Mouse (Mus musculus) cerebellum, postnatal 25 days (tissue): ENCODE results near the gene Rab9.

Source experiments
- DNase-seq, 2 experiments: peaks; one replicate each; pipeline ENCODE4 v3.0.0; 2021; ENCODE audit warnings: mixed read lengths in 2 of 2

Gene Rab9

DNA sequence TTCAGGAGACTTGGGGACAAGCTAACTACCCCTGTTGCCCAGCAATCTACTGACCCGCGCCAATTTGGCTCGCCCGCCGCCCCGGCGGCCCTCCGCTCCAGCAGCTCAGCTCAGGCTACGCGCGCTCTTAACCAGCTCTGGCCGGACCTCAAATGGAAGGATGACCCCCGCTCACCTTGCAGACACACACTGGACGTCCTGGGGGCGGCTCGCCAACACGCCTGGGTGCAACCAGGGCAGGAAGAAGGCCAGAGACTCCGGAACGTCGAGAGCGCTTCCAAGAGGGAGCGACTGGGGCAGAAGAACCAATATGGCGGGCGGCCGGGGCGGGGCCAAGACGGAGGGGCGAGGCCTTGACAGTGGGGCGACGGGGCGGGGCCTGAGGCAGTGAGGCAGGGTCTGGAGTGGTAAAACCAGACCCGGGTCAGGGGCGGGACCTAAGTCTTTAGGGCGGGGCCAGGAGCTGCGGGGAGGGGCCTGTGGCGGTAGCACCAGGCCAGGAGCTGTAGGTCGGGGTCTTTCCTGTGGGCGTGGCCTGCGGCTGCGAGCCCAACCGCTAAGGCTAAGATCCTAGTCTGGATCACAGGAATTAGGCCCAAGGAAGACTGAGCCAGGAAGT, at the start of gene Rab9:
Gene Rab9, minus strand, starts transcription at position 503 of the 619 bp plus-strand sequence.
- peak; percentile 89 to 94 for DNase-seq

DNA sequence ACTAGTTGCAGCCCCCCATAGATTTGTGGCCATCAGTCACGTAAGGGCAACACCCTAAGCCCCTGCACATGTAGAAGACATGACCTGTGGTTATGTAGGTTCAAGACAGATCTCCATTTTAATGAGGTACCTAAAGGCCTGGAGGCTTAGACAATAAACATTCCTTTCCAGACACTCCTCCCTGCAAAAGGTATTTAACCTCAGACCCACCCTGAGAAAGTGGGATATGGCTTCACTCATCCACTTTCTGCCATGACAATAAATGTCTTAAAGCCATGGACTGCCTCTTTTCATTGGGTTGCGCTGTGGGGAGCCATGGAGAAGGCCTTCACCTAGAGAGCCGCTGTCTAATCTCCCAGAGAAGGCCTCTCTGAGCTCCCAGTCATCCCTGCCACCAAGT, 48.5 kb upstream of the Rab9 start:
- no peak for DNase-seq

DNA sequence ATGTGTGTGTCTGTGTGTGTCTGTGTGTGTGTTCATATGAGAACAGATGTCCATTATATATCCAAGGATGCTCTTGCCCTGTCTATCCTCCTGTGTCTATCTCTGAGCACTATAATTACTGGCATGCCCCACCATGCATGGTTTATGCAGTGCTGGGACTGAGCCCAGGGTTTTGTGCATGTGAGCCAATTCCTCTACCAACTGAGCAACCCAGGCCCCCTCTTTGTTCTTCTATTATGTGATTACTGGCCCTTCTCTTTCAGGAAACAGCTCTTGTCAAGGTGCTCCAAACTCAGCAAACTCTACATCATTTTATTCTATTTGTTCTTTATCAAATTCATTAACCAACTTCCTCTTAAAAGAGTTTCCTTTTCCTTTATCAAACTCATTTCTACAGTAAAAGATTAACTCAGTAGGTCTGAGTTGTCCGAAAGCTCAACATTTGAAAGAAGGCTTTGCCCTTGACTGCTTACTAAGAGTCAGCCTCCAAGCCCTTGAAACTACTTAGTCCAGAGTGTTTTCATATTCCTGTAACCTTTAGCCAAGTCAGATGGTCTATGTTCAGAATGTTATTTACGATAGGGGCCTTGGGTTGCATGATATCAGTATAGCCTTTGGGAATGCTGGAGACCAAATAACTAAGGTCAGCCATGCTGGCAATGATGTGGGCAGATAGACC, 46.1 kb upstream of the Rab9 start:
- DNase-seq = no peak

DNA sequence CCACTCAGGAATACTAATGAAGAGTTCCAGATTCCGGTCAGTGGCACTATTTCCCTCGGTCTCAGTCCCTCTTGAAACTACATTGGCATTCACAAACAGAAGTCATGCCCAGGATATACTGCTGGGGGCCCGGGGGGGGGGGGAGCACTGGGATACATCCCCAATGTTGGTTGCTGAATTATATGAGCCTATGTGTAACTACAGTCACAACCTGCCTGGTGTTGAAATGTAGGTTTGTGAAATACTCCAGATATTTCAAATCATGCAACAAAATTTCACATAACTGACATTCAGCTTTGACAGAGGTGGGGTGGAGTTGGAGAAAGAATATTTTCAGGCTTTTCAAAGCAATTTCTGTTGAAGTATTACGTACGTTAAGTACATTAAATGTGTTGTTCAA, 41.1 kb upstream of the Rab9 start:
- no peak for DNase-seq

DNA sequence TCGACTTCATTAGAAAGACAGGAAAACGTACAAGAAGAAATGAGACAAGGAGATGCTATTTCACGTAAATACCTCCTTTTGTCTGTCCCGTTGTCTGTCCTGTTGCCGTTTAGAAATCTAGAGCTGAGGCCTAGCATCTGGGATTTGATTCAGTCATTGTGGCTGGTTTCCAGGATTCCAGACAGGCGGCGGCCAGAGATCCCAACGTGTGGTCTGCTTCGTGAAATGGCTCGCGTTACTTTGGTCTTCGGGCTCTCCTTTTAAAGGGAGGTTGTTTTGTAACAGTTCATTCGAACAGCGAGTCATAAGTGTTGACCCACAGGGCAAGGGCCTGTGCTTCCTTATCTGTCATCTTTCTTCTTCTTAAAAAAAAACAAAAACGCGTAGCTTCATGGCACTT, 38.7 kb upstream of the Rab9 start, which contains the start of gene Tceanc:
Gene Tceanc, minus strand, starts transcription at position 223 of the 400 bp plus-strand sequence.
- DNase-seq = peak in 1 of 2 experiments; percentile 9

DNA sequence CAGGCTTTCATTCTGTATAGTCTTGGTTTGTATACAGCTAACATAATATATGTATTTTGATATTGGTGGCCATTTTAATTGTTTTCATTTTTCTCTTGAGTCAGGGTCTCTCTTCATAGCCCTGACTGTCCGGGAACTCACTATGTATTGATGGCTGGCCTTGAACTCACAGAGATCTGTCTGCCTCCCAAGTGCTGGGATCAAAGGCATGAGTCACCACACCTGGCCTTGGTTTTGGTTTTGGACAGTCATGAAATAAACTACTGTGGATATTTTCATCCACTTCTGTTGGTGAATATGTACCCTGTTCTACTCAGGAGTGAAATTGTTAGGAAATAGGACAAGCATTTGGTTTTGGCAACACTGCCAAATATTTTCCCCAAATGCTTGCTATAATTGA, 37.0 kb upstream of the Rab9 start:
- no peak for DNase-seq

DNA sequence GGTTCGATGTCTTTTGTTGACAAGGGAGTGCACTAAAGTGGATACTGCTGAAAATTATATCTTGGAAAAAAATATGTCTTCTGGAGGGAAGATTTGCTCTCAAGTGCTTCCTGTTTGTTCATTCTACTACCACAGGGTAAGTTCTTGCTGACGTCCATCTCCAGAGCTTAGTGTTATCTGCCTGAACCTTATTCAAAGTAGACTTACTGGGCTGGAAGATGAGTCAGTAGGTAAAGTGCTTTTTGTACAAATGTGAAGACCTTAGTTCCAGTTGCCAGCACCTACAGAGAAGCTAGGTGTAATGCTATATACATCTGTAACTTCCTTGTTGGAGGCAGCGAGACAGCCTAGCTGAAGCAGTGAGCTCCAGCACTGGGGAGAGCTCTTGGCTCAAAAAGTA, 36.3 kb upstream of the Rab9 start:
- DNase-seq = no peak

DNA sequence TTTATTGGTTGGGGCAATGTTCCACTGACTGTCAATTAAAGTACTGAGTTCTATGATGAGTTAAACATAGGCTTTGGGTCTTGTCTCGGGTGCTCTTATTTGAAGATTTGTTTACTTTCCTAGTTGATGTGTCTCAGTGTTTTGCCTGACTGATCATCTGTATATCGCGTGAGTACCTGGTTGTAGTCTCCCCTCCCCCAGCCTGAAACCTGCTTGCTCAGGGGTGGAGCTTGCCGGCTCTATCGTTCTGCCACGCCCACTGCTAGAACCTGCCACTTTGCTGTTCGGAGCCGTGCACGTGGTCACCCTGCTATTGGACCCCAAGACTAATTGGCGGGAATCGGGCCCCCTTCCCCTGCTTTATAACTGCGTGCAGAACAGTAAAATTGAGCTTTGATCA, 34.4 kb upstream of the Rab9 start:
- peak in 1 of 2 experiments; percentile 15 for DNase-seq

DNA sequence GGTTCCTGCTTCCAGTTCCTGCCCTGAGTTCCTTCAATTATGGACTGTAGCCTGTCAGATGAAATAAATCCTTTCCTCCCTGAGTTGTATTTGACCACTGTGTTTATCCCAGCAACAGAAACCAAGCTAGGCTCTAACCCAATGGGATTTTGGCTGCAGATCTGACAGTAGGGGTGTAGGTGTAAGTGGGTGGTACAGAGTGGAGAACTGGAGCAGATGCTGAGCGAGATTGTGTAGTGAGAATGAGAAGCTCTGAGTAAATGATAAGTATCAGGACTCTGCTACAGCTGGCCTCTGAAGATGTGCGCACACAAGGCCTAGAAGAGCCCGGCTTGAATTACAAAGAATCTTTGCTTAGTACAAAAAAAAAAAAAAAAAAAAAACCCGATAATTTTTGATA, 32.4 kb upstream of the Rab9 start:
- DNase-seq = no peak

DNA sequence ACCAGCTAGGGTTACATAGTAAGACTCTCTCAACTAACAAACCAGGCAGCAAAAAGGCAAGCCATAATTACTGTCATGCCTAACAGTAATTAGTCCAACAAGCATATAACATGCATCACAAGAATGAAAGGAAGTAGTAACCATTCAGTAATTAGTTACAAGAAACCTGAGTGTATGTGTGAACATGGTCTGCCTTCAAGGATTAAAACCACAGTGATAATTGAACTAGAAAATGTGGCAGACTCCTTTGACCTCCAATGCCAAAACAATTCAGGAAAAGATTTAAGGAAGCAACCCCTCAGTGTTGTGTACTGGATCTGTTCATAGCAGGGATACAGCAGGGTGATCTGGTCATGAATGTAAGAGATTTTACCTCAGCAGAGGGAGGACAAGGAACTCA, 31.4 kb upstream of the Rab9 start:
- no peak for DNase-seq

DNA sequence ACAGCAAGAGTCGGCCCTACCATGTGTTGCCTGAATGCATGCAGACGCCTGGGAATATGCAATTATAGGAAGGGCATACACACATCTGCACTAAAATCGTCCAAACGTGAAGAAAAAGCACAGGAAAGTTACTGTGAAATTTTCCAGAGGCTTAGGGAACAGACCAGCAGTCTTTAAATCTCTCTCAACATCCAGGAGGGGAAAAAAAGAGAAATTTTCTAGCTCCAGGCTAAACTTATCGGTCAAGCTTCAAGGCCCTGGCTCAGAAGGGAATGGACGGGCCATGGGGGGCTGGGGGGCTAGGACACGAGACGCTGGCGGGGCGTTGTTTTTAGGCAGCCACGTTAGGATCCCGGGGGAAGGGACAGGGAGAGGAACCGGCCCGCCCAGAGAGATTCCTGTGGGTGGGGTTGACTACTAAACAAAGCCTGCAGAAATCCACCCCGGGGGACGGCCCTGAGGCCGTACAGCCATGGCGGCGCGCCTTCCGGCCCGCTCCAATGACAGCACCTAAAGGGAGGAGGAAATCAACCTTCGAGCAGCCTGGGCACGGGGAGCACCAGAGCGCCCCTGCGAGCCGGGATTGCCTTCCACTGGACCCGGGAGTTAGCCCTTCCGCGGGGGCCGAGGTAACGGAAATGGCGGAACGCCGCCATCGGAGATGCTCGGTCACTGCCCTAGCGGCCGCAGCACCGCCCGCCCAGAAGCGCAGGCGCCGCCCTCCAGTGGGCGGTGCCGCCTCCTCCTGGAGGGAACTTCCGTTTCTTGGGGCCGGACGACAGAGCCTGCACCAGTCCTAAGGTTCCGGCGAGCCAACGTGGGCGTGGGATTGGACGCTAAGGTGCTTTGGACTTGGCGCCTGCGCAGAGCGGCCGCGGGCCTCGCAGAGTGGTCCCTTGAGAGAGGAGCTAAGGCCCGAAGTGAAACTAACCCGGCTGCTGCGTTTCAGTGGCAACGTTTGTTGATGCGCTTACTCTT, 30.4 kb upstream of the Rab9 start:
- DNase-seq = peak; percentile 89 to 94

DNA sequence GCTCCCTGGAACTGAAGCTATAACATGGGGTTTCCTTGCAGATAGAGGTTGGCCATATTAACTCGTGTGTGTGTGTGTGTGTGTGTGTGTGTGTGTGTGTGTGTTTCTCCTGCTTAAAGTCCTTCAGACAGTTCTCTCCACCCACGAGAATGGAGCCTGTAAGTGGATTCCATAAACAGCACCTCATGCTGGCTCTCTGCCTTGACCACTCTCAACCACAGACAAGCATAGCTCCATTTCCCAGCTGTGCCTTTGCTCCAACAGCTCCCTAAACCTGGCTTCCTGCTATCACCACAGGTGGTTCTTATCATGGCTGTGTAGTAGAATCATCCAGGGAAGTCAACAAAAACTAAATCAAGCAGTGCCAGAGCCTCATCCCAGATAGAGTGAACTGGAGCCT, 24.8 kb upstream of the Rab9 start:
- no peak for DNase-seq

DNA sequence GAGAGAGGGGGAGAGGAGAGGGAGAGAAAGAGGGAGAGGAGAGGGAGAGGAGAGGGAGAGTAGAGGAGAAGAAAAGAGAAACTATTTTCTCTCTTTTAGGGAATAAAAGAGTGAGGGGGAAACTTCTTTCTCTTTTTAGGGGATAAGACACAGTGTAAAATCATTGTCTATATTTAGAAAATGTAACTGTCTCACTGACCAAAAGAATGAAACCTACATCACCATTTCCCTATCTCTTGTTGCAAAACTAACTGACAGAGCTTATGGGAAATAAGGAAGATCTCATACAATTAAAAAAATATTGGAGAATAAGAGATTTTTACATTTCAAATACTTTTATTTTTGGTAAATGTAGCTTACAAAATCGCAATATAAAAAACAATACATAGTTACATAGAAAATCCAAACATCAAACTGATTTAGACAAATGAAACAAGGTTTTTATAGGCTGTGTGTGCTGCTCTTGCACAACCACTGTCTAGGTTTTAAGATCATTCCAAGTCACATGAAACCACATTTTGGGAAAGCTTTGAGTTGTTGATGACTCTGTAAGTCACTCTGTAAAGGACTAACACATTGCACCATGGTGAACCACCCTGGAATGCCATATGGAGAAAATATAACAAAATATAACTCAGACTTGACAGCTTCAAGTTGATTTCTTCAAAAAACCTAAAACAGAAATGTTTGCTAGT, 20.0 kb upstream of the Rab9 start:
- no peak for DNase-seq

DNA sequence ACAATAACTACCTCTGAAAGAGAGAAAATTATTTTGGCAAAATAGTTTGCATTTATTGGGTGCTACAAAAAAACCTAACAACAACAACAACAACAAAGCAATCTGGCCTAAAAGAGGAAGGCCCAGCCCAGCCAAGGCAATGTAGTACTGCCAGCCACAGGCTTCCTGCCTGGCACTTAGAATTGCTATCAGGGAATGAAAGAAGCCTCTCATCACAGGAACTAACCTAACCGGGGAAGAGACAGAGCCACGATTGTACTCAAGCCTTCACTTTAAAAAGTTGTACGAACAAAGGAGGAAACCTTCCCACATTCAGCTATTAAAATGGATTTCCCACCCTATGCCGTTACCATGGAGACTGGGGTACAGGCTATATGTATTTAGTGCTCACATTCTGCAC, 18.1 kb upstream of the Rab9 start:
- no peak for DNase-seq

DNA sequence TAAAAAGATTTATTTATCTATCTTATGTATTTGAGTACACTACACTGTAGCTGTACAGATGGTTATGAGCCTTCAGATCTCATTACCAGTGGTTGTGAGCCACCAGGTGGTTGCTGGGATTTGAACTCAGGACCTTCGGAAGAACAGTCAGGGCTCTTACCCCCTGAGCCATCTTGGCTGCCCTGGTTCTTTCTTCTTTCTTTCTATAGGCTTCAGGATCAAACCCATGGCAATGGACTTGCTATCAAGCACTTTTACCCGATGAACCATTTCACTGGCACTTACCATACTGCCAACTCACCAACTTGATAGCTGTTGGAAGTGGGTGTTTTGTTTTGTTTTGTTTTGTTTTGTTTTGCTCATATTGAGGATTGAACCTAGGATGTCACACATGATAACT, 15.4 kb upstream of the Rab9 start:
- no peak for DNase-seq

DNA sequence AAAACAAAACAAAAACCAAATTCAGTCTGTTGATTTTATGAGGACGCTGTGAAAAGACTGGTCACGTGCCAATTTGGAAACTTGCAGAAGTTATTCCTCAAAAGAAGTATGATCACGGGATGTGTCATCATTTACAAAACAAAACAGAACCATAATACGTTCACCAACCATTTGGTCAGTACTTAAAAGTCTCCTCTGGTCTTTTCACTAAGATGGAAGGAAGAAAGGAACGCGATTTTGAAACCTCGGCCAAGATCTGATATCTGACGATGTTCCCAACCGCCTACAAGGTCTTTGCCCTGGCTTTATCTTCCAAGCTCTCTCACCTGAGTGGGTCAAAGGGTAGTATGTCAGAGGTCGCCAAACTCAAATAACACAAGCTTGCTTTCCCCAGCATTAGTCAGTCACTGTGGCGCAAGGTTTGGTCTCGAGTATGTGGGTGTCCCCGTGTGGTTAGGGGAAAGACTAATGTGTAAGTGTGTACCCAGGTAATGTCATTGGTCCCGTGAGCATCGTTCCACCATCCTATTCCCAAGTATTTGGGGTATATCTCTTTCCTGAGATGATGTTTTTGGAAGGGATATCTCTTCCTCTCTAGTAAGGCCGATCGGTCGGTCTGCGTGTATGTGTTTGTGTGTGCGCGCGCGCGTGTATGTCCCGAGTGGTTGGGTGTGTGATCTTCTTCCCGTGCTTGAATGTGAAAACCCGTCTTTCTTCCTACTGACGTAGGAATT, 869 bp downstream of the Rab9 start:
- DNase-seq = no peak

DNA sequence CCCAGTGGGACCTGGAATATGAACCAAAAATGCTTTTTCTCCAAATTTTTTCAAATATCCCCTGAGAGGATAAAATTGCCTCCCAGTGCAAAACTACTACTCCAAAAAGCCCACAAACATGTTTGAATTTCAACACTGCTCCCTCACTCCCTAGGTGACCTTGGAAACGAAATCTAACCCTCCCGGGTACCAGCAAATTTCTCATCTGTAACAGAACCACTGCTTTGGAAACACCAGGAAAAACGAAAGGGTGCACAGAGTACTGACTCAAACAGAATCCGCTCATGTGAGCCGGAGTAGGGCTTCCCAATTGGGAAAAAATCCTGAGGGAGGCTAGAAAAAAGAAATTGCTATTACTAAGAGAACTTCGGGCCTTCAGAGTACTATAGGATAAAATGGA, 2.3 kb downstream of the Rab9 start:
- no peak for DNase-seq

DNA sequence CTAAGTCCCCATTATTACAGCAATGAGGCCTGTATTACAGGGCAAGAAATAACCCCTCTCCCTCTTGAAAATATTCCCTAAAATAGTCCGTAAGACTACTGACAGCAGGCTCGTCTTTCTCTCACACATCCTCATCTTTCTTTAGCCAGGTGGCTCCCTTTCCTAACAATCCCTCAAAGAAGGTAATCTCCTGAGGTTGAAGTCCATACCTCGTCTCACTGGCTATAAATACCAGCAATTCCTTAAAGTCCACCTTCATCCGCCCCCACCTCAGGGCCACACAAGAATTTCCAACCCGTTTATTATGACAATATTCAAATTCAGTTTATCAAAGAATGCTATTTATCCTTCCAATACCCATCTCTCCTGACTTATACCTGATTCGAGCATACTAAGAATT, 7.1 kb downstream of the Rab9 start:
- DNase-seq = no peak

DNA sequence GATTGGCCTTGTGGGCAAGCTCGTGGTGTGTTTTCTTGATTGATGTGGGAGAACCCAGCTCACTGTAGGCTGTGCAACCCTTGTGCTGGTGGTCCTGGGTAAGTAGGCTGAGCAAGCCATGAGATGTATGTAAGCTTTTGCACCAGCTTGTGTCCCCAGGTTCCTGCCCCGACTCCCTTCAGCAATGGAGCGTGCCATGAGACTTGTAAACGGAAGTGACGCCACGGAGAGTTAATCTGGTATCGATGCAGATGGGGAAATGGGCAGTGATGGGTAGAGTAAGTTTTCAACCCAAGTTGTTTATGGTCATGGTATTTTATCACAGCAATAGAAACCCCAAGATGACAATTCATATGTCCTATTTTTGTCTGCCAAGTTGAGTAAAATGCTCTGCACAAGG, 11.3 kb downstream of the Rab9 start:
- no peak for DNase-seq

DNA sequence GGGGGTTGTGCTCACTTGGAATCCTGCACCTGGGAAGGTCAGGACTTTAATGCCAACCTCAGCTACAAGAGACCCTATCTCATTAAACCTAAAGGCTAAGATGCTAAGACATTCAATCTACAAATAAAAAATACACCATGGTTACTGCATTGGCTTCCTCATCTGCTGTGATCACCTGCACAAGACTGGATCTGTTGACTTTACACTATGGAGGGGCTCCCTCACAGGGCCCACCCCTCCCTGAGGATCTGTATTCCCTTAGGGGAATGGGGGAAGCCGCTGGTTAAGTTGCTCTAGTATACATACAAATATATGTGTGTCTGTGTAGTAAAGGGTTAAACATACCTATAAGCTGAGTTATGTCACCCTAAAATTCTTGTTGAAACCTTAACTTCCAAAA, 24.1 kb downstream of the Rab9 start:
- no peak for DNase-seq

DNA sequence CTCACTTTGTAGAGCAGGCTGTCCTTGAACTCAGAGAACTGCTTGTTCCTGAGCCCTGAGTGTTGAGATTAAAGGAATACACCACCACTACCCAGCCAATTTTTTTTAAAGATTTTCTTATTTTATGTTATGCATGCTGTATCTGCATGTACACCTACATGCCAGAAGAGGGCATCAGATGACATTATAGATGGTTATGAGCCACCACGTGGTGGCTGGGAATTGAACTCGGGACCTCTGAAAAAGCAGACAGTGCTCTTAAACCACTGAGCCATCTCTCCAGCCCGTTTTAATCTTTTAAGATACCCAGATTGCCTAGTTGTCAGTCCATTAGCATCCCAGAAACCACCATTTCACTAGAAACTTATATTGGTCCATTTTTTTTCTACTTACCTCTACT, 25.3 kb downstream of the Rab9 start:
- no peak for DNase-seq

DNA sequence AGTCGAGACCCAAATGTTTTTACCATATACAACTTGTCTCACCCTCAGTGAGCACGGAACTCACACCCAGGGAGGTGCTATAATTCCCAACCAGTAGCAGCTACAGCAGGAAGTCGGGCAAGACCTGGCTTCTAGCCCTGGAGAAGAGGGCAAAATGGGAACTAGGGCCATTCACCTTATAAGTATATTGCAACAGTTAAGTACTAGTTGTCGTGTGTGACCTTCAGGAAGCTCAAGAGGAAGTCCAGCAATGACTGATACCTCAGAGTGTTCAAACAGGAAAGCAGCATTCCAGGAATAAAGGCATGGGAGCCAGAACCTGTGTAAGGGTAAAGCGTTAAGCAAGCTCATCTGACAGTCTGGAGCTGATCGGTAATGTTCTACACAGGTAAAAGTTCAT, 26.1 kb downstream of the Rab9 start:
- DNase-seq = no peak
